Mouse (Mus musculus): ENCODE data around the gene Adgrg2. TPM values are rescaled to one million over a fixed set of nuclear protein-coding genes. Genes with fewer than 3 reads are reported as not detected.

Gene Adgrg2
- polyA plus RNA-seq, 1 experiment from 2014 or later, result 2.0 TPM

- Histone ChIP-seq H3K9me3 (ENCODE audit: control insufficient read depth, low read length) (no peaks in the 10 kb centered on the region), H3K27ac (ENCODE audit: low read depth, low read length) (no peak overlapping the region), H3K27me3 (ENCODE audit: control insufficient read depth, insufficient read depth, low read length) (no peaks in the 10 kb centered on the region), H3K4me2 (ENCODE audit: low read depth, low read length) (no peak overlapping the region), H3K4me1 (ENCODE audit: control insufficient read depth, insufficient read depth, low read length) (no peaks in the 10 kb centered on the region), H3K4me3 (ENCODE audit: low read depth, low read length) (no peak overlapping the region), H3K9ac (replicated peaks; ENCODE audit: low read depth, low read length) (no peak overlapping the region), H3K36me3 (ENCODE audit: control insufficient read depth, insufficient read depth, low read length) (no peaks in the 10 kb centered on the region)
- WGBS, result 56% methylated on average over 3 of the region's 3 CpGs
- no peak for ATAC-seq (ENCODE audit: low read depth)
These were observed 103.8 kb downstream of the Adgrg2 start for GRCm38 (mm10) chrX:160494333-160494732.

GRCm38 (mm10) chrX:160494921-160495320 is 104.4 kb downstream of the Adgrg2 start:
- Histone ChIP-seq H3K27me3 (ENCODE audit: control insufficient read depth, insufficient read depth, low read length) (no peaks in the 10 kb centered on the region), H3K27ac (ENCODE audit: low read depth, low read length) (no peak overlapping the region), H3K4me3 (ENCODE audit: low read depth, low read length) (no peak overlapping the region), H3K36me3 (ENCODE audit: control insufficient read depth, insufficient read depth, low read length) (no peaks in the 10 kb centered on the region), H3K4me1 (ENCODE audit: control insufficient read depth, insufficient read depth, low read length) (no peaks in the 10 kb centered on the region), H3K9ac (replicated peaks; ENCODE audit: low read depth, low read length) (no peak overlapping the region), H3K4me2 (ENCODE audit: low read depth, low read length) (no peak overlapping the region), H3K9me3 (ENCODE audit: control insufficient read depth, low read length) (no peaks in the 10 kb centered on the region)
- no peak for ATAC-seq (ENCODE audit: low read depth)
- 68% methylated on average over 6 of the region's 6 CpGs for WGBS

GRCm38 (mm10) chrX:160496473-160496872 is 106.0 kb downstream of the Adgrg2 start:
- Histone ChIP-seq H3K27me3 (ENCODE audit: control insufficient read depth, insufficient read depth, low read length) (no peaks in the 10 kb centered on the region), H3K4me3 (ENCODE audit: low read depth, low read length) (no peak overlapping the region), H3K9me3 (ENCODE audit: control insufficient read depth, low read length) (no peaks in the 10 kb centered on the region), H3K36me3 (ENCODE audit: control insufficient read depth, insufficient read depth, low read length) (no peaks in the 10 kb centered on the region), H3K9ac (replicated peaks; ENCODE audit: low read depth, low read length) (no peak overlapping the region), H3K27ac (ENCODE audit: low read depth, low read length) (no peak overlapping the region), H3K4me1 (ENCODE audit: control insufficient read depth, insufficient read depth, low read length) (no peaks in the 10 kb centered on the region), H3K4me2 (ENCODE audit: low read depth, low read length) (no peak overlapping the region)
- WGBS, result 77% methylated on average over 5 of the region's 5 CpGs
- ATAC-seq (ENCODE audit: low read depth), result no peak

- H3K27ac ChIP-seq (ENCODE audit: low read depth, low read length), result no peak overlapping the region
- WGBS, result 86% methylated on average over 3 of the region's 3 CpGs
- H3K36me3 ChIP-seq (ENCODE audit: control insufficient read depth, insufficient read depth, low read length), result no peaks in the 10 kb centered on the region
- 0 out of 2 replicates have a peak, but pooled peaks cover 4% of the 10 kb centered on the region for H3K4me1 ChIP-seq (ENCODE audit: control insufficient read depth, insufficient read depth, low read length)
- no peaks in the 10 kb centered on the region for H3K9me3 ChIP-seq (ENCODE audit: control insufficient read depth, low read length)
- H3K4me2 ChIP-seq (ENCODE audit: low read depth, low read length), result no peak overlapping the region
- H3K27me3 ChIP-seq (ENCODE audit: control insufficient read depth, insufficient read depth, low read length), result no peaks in the 10 kb centered on the region
- ATAC-seq (ENCODE audit: low read depth), result no peak
- H3K4me3 ChIP-seq (ENCODE audit: low read depth, low read length), result no peak overlapping the region
- no peak overlapping the region for H3K9ac ChIP-seq (replicated peaks; ENCODE audit: low read depth, low read length)
These were observed 110.6 kb downstream of the Adgrg2 start for GRCm38 (mm10) chrX:160501095-160501494.

GRCm38 (mm10) chrX:160501687-160502047 is 111.2 kb downstream of the Adgrg2 start:
- WGBS, result 20% methylated on average over 12 of the region's 12 CpGs
- peak; percentile 85 for ATAC-seq (ENCODE audit: low read depth)
- H3K4me3 ChIP-seq (ENCODE audit: low read depth, low read length), result peak overlapping the region; percentile 51
- H3K36me3 ChIP-seq (ENCODE audit: control insufficient read depth, insufficient read depth, low read length), result no peaks in the 10 kb centered on the region
- H3K27me3 ChIP-seq (ENCODE audit: control insufficient read depth, insufficient read depth, low read length), result no peaks in the 10 kb centered on the region
- H3K9ac ChIP-seq (replicated peaks; ENCODE audit: low read depth, low read length), result peak overlapping the region; percentile 52
- H3K9me3 ChIP-seq (ENCODE audit: control insufficient read depth, low read length), result no peaks in the 10 kb centered on the region
- 0 out of 2 replicates have a peak, but pooled peaks cover 4% of the 10 kb centered on the region for H3K4me1 ChIP-seq (ENCODE audit: control insufficient read depth, insufficient read depth, low read length)
- H3K27ac ChIP-seq (ENCODE audit: low read depth, low read length), result no peak overlapping the region
- H3K4me2 ChIP-seq (ENCODE audit: low read depth, low read length), result peak overlapping the region; percentile 43

- H3K27ac ChIP-seq (ENCODE audit: low read depth, low read length), result peak within 1 kb of the TSS; percentile 62
- no peaks in the 10 kb centered on the region for H3K36me3 ChIP-seq (ENCODE audit: control insufficient read depth, insufficient read depth, low read length)
- H3K4me1 ChIP-seq (ENCODE audit: control insufficient read depth, insufficient read depth, low read length), result 0 out of 2 replicates have a peak, but pooled peaks cover 4% of the 10 kb centered on the region
- H3K4me2 ChIP-seq (ENCODE audit: low read depth, low read length), result peak within 1 kb of the TSS; percentile 58
- H3K9me3 ChIP-seq (ENCODE audit: control insufficient read depth, low read length), result no peaks in the 10 kb centered on the region
- peak within 1 kb of the TSS; percentile 52 for H3K9ac ChIP-seq (replicated peaks; ENCODE audit: low read depth, low read length)
- H3K27me3 ChIP-seq (ENCODE audit: control insufficient read depth, insufficient read depth, low read length), result no peaks in the 10 kb centered on the region
- ATAC-seq (ENCODE audit: low read depth), result peak; percentile 99
- H3K4me3 ChIP-seq (ENCODE audit: low read depth, low read length), result peak within 1 kb of the TSS; percentile 51
- 16% methylated on average over 51 of the region's 61 CpGs for WGBS
These were observed 111.9 kb downstream of the Adgrg2 start, which contains the start of gene Phka2 for GRCm38 (mm10) chrX:160502048-160503041. Gene Phka2 (plus strand): TSS chrX:160502166.

GRCm38 (mm10) chrX:160509046-160509445 is 118.6 kb downstream of the Adgrg2 start:
- 74% methylated on average over 1 of the region's 1 CpGs for whole genome bisulfite sequencing
- ATAC-seq (ENCODE audit: low read depth), result no peak
- no peak overlapping the region for H3K9ac ChIP-seq (replicated peaks; ENCODE audit: low read depth, low read length)

GRCm38 (mm10) chrX:160510197-160510596 is 119.7 kb downstream of the Adgrg2 start:
- no peaks in the 10 kb centered on the region for H3K36me3 ChIP-seq (ENCODE audit: control insufficient read depth, insufficient read depth, low read length)
- no peaks in the 10 kb centered on the region for H3K4me1 ChIP-seq (ENCODE audit: control insufficient read depth, insufficient read depth, low read length)
- no peak for ATAC-seq (ENCODE audit: low read depth)
- H3K9me3 ChIP-seq (ENCODE audit: control insufficient read depth, low read length), result no peaks in the 10 kb centered on the region
- no peak overlapping the region for H3K4me2 ChIP-seq (ENCODE audit: low read depth, low read length)
- 80% methylated on average over 2 of the region's 2 CpGs for WGBS
- H3K9ac ChIP-seq (replicated peaks; ENCODE audit: low read depth, low read length), result no peak overlapping the region
- no peaks in the 10 kb centered on the region for H3K27me3 ChIP-seq (ENCODE audit: control insufficient read depth, insufficient read depth, low read length)
- no peak overlapping the region for H3K4me3 ChIP-seq (ENCODE audit: low read depth, low read length)
- H3K27ac ChIP-seq (ENCODE audit: low read depth, low read length), result no peak overlapping the region

More at GRCm38 (mm10) chrX:160509046-160509445, 118.6 kb downstream of the Adgrg2 start:
- Histone ChIP-seq H3K27me3 (ENCODE audit: control insufficient read depth, insufficient read depth, low read length) (no peaks in the 10 kb centered on the region), H3K27ac (ENCODE audit: low read depth, low read length) (no peak overlapping the region), H3K4me3 (ENCODE audit: low read depth, low read length) (no peak overlapping the region), H3K36me3 (ENCODE audit: control insufficient read depth, insufficient read depth, low read length) (no peaks in the 10 kb centered on the region), H3K4me2 (ENCODE audit: low read depth, low read length) (no peak overlapping the region), H3K9me3 (ENCODE audit: control insufficient read depth, low read length) (no peaks in the 10 kb centered on the region), H3K4me1 (ENCODE audit: control insufficient read depth, insufficient read depth, low read length) (no peaks in the 10 kb centered on the region)

GRCm38 (mm10) chrX:160516027-160516426 is 125.5 kb downstream of the Adgrg2 start:
- Histone ChIP-seq H3K4me2 (ENCODE audit: low read depth, low read length) (no peak overlapping the region), H3K9me3 (ENCODE audit: control insufficient read depth, low read length) (no peaks in the 10 kb centered on the region), H3K27ac (ENCODE audit: low read depth, low read length) (no peak overlapping the region), H3K4me3 (ENCODE audit: low read depth, low read length) (no peak overlapping the region), H3K36me3 (ENCODE audit: control insufficient read depth, insufficient read depth, low read length) (no peaks in the 10 kb centered on the region), H3K9ac (replicated peaks; ENCODE audit: low read depth, low read length) (no peak overlapping the region), H3K27me3 (ENCODE audit: control insufficient read depth, insufficient read depth, low read length) (no peaks in the 10 kb centered on the region), H3K4me1 (ENCODE audit: control insufficient read depth, insufficient read depth, low read length) (no peaks in the 10 kb centered on the region)
- no peak for ATAC-seq (ENCODE audit: low read depth)

Data from neural tube, embryonic 14.5 days (tissue).